Mouse (Mus musculus): ENCODE data around the gene Tnfrsf13b.

The Tnfrsf13b gene

DNA sequence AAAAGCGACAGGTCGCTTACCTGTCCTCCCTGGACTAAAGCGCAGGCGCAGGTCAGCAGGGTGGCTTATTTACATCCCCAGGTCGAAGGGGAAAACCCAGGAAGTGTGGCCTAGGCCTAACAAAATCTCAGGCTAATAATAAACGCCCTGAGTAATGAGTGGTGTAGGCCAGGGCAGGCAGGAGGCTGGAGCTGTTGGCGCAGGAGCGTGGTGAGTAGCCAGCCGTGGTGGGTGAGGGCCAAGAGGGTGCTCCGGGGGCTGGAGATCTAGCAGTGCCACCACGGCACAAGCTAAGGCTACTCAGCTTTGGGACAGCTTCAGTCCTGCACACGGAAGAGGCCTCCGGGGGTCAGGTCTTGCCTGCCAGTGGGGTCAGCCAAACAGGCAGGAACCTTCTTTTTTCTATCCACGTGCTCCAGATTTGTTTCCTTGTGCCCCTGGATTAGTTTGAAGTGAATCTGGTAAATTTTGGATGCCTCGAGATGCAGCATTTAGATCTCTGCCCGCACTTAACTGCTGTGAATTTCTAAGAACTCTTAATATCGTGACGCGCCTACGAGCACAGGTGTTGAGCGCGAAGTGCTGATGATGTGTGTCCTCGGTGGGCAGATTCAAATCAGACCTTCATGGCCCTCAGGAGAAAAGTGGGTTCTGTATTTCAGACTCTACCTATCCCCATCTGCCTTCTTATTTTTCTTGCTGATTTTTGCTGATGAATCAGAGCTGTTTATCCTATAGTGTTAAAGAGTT, at the start of gene Tnfrsf13b:
Gene Tnfrsf13b, plus strand, starts transcription at position 150 of the 750 bp plus-strand sequence.
- no peak for DNase-seq

DNA sequence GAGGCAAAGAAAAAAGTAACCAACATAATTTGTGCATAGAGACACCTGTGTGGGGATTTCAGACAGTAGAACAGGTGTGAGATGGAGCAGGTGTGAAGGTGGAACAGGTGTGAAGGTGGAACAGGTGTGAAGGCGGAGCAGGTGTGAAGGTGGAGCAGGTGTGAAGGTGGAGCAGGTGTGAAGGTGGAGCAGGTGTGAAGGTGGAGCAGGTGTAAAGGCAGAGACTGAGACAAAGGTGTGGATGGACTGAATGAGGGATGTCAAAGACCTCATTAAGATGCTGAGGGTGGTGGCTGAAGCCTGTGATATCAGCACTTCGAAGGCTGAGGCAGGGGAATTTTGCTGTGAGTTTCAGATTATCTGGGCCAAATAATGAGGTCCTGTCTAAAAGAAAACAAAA, 44.9 kb upstream of the Tnfrsf13b start:
- no peak for DNase-seq

DNA sequence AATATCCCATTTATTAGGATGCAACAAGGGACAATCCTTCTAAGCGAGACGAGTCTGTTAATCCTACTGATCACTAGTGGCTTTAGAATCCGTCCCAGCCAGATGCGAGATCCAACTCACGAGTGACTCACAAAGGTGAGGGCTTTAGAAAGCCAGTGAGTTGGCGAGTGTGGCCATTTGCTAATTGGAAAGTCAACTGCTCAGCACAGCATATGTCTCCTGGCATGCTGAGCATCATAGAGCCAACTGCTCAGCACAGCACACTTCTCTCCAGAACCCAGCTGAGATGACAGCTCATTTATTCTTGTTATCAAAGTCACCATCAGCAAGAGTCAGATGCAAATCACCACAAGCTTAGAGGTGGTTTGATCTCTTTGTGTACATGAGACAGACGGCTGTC, 36.4 kb upstream of the Tnfrsf13b start:
- DNase-seq: no peak

DNA sequence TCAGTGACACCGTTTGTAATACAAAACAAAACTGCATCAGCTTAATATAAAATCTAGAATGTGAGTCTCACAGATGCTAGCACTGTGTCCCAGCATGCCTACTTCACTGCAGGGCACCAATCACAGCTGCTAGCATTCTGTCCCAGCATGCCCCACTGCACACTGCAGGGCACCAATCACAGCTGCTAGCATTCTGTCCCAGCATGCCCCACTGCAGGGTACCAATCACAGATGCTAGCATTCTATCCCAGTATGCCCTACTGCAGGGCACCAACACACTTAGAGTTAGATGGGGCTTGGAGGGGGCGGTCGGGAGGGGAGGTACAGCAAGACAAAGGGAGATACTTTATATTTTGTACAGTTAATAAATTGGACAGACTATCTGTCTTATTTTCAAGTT, 35.4 kb upstream of the Tnfrsf13b start:
- no peak for DNase-seq

DNA sequence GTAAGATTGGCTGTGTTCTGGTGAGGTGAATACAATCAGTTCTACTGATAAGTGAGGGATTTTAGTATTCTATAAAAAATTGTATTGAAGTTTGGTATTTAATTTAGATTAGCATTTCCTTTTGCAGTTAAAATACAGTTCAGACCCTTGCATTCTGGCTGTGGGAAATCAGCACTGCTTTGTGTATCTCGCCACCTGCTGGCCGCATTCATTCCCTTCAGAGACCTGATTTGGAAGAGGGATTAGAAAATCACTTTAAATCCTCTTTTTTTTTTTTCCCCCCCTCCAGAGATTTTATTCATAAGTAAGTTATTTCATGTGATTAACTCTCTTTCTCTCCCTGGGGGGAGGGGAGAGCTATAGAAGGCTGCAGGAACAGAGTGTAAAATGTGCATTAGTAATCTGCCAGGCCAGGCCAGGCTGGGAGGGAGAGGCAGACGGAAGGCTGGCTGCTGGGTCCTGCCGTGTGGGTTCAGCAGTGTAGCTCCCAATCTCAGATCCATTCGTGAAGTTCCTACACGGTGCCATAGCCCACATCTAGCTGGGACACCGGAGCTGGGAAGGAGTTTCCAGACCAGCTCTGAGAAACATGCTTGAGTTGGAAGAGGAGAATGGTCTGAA, 34.8 kb upstream of the Tnfrsf13b start:
- peak; percentile 44 for DNase-seq

DNA sequence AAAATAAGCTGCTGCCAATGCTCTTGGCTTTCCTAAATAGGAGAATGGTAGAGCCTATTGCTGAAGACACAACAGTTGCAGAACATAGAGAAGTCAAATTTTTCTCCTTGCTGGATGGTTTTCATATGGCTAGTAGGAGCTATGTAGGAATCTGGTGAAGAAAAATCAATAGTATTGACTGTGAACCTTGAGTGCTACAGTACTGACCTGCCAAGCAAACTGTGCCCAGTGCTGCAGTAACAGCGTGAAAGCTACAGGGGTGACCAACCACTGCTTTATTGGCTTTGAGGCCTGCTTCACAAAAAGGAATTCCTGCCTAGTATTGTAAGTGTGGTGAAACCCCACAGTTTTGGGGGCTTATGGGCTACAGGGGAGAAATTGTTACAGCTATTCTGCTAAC, 28.5 kb upstream of the Tnfrsf13b start:
- DNase-seq: no peak

DNA sequence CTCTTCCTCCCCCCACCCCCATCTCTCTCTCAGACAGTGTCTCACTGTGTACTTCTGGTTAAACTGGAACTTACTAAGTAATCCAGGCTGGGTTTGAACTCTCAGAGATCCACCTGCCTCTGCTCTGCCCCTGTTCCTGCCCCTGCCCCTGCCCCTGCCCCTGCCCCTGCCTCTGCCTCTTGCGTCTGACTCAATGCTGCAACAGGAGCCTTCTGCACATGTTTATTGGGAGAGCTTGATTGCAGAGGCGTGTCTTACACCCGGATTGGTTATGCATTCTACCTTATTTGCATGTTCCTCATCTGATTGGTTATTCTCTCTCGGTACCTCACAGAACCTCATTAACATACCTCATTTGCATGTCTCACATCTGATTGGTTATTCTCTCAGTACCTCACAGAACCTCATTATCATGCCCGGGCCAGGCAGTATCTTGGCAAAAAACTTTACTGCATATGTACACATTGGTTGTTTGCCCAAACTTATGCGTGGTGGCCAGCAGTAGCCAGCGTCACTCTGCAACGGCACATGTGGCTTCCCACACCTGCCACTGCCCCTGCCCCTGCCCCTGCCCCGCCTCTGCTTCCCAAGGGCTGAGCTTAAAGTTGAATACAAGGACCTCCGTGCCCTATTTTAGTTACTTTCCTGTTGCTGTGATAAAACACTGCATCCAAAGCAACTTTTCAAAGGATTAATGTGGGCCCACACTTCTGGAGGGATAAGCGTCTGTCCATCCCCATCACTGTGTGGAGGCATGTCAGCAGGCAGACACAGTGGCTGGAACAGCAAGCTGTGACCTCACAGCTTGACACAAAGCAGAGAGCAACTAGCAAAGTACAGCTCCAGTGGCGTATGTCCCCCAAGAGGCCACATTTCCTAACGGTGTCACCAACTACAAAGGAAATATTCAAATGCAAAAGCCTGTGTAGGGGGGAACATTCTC, 23.9 kb upstream of the Tnfrsf13b start:
- no peak for DNase-seq

DNA sequence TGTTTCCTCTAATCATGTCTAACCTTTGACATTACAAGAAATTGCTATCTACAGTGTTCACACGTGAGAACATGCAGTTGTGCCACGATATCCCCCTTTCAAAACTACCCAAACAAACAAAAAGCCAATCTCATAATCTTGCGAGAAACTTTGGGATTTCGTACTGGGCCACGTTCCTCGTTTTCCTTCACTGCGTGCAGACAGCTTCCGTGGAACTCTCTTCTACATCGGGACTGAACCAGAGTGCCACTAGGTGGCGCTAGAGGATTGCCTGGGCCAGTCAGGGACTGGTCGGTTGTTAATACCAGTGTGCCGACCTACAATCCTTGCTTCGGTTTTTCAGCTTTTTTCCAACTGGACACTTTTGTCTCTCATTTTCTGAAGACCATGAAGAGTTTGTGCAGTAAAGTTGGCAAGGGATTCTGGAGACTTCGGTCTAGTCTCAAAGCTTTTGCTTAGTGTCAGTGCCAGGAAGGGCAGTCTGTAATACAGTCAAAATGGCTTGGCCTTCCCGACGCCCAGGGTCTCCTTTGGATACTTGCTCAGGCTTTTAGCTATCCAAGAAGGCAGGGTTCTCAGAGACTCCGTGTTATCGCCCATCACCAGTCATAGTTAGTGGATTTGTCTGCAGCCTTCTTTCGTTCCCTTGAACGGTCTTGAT, 22.2 kb upstream of the Tnfrsf13b start:
- DNase-seq: peak; percentile 59

DNA sequence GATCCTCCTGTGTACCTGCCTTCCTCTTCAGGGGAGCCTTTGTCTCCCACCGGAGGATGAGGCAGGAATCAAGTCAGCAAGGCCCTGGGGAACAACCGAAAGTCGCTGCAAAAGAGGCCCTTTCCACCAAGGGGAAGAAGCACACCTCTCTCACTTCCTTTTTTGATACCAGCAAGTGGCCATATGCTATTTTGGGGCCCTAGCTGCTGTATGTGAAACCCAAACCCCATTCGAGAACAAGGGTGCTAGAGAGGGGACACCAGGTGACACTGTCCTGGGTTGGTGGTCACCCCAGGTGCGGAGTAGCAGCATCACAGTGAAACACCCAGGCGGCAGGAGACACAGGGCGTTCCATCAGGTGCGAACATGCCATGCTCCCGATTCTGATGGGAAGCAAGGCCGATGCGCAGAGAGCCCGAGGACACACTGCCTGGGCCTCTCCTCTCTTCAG, 17.6 kb upstream of the Tnfrsf13b start:
- no peak for DNase-seq

DNA sequence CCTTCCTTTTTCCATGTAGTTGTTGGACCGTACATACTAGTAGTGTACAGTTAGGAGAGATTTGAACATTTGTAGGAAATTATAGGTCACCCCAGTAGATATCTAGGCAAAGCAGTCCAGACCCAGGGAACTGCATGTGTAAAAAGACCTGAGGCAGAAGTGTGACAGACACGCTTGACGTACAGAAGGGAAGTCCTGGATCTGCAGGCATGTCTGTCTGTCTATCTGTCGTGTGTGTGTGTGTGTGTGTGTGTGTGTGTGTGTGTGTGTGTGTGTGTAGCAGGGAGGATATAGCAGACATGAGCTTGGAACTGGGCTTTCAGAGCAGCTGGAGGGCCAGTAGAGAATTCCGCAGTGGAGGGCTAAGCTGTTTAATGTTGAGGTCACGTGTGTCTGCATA, 16.8 kb upstream of the Tnfrsf13b start:
- DNase-seq: no peak

DNA sequence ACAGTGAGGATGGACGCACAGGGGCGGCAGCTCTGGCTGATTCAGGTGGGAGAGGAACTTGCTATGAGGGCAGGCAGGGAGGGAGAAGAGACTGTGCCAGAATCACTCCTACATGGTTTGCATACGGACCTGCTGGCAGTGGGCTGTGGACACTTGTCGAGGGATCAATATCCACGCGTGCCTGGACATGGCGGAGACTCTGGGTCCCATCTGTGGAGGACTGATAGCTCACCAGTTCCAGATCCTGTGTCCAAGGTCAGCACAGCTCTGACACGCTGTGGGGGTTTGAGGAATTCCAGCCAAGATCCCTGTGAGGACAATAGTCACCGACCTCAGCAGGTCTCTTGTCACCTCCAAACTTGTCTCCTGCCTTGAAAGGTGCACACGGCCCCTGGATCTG, 16.4 kb upstream of the Tnfrsf13b start:
- DNase-seq: no peak

DNA sequence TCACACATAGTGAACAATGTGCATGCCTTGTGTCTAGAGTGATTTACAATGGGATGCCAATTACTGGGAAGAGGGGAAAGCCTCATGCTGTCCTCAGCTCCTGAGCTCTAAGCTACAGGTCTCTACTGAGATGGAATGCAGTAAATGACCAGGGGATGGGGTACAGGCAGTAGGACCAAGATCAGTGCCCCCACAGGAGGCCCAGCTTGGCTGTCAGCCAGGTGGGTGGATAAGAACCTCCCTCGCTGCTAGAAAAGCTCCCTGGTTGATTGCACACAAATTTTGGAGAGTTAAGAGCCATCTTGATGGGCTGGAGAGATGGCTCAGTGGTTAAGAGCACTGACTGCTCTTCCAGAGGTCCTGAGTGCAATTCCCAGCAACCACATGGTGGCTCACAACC, 15.6 kb upstream of the Tnfrsf13b start:
- no peak for DNase-seq

DNA sequence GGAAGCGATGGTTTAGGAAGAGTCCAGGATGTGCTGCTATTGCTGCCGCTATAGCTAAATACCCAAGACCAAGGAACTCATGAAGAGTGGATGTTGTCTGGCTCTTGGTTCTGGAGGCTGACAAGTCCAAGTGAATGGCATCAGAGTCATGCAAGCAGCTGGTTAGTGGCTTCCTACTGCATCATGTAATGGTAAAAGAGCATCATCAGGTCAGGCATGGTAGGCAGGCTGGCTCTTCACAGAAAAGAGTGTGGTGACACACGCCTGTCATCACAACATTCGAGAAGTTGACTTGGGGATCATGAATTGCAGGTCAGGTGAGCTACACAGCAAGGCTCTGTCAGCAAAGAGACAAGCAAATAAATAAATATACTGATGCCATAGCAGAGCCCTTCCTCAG, 15.1 kb upstream of the Tnfrsf13b start:
- no peak for DNase-seq

DNA sequence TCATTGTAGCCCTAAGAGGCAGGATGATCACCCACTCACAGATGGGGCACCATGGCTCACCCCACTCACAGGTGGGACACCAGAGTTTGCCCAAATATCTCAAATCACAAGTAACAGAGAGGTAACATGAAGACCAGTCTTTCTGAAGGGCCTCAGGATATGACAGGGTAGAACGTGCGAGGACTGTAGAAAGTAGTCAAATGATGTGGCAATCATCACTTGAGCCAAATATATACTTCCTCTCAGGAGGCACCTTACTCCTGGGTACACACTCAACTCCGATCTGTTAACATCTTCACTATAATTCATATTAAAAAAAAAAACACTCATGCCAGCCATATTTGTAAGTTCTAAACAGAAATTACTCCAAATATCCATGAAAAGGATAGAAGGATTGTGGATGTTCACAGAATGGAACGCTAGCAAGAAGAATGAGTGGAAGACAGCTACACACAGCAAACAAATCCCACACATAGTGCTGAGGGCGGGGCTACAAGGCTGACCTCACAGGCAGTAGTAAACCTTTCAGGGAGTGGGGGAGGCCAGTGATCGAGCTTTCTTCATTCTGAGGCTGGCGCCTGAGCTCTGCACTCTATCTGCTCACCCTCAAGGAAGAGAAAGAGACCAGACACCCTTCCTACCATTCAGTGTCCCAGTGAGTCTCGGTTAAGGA, 14.1 kb upstream of the Tnfrsf13b start:
- DNase-seq: no peak

DNA sequence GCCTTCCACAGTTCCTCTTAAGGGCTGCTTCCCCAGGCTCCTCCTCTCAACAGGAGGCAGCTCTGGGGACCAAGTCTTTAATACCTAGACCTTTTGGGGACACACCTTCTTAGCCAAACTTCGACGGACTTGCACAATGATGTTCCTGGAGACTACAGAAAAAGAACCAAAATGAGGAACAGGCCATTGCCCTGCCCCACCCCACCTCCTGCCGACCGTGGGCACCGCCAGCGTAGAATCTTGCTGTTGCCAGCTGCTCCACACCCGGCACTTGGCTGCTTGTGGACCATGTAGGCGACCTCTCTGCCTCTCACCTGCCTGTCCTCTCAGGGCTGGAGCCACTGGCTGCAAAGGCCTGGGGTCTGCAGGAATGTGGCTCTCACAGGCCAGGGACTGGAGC, 10.3 kb upstream of the Tnfrsf13b start:
- no peak for DNase-seq

DNA sequence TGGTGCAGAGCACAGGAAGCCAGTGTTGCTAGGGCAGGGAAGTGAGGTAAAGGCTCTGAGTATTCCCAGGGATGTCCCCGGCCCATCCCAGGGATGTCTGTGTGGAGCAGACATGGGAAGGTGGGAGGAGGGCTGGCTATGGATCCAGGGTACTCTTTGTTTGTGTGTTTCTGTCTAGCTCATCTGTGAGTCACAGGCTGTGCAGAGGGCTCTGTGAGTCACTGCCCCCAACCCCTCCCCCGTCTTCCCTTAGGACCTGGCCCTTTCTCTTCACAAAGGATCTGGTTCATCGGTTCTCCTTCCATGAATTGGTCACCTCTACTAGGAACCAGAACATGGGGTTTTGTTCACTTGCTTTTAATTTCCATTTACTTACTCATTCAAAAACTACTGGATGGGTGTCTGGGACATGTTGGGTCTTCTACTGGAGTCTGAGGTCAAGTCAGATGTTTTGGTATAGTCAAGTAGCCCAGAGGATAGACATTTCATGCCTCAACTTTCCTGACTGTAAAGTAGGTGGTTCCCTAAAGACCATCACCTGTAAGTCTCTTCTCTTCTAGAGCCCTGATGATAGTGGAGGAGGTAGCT, 6.5 kb upstream of the Tnfrsf13b start:
- DNase-seq: no peak

DNA sequence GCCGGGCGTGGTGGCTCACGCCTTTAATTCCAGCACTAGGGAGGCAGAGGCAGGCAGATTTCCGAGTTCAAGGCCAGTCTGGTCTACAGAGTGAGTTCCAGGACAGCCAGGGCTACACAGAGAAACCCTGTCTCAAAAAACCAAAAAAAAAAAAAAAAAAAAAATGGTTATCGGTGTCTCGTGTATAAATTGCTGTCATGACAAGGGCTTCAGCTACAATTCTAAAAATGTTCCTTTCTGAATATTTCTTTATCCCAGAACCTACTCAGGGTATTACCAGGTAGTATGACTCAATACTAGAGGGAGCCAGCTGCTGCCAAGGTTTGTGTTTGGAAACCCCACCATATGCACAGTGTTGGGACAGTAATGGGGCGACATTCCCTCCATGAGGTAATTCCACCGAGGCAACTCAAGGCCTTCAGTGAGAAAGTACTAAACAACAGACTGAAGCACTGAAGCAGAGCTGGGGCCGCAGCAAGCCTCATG, 4.2 kb upstream of the Tnfrsf13b start:
- no peak for DNase-seq

DNA sequence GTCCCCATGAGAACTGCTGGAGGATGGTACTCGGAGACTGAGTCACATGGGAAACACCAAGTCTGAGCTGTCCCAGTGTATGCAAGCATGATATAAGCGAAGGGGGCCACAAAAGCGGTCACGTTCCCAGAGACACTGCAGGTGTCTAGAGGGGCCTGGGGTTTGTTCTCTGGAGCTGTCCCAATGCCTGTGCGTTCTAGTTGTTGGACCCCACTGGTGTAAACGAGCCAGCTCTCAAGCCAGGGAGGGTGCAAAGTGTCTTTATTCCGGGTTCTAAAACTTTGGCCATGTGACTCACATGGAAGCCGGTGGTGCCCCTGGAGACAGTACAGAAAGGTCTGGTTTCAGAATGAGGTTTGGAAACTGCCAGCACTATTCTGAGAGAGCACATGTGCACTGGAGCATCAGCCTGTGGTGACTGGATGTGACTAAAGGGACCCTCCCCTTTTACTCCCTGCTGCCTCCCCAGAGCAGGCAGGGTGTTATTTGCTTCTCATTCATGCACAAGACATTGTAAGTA, 3.7 kb upstream of the Tnfrsf13b start:
- DNase-seq: no peak

DNA sequence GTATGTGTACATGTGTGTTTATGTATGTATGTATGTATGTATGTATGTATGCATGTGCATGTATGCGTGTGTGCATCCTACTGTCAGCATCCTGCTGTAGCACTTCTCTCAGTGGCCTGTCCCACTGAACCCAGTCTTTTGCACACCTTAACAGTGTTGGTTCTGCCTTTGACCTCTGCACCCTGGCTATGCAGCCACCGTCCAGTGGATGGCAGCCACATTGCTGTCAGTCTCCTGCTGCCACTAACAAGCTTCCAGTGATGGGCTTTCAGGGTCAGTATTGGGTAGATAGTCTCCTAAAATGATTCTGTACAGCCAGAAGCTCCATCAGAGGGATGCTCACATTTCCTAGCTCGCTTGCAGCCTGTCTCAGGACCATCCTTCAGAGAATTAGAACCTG, 2.7 kb upstream of the Tnfrsf13b start:
- DNase-seq: no peak

DNA sequence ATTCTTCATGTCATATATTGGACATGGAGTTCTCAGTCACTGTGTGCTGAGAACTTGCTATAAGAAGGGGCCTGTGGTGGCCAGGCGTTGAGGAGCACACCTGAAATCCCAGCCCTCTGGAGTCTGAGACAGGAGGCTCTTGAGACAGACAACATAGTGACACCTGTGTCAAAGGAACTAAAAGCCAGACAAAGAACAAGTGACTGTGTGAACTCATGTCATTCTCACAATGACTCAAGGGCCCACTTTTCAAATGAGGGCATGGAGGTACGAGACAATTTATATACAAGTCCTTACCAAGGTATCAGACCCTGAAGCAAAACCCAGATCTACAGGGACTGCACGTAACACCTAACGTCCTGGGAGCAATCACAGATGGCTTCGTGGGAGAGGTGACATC, 585 bp upstream of the Tnfrsf13b start:
- no peak for DNase-seq

DNA sequence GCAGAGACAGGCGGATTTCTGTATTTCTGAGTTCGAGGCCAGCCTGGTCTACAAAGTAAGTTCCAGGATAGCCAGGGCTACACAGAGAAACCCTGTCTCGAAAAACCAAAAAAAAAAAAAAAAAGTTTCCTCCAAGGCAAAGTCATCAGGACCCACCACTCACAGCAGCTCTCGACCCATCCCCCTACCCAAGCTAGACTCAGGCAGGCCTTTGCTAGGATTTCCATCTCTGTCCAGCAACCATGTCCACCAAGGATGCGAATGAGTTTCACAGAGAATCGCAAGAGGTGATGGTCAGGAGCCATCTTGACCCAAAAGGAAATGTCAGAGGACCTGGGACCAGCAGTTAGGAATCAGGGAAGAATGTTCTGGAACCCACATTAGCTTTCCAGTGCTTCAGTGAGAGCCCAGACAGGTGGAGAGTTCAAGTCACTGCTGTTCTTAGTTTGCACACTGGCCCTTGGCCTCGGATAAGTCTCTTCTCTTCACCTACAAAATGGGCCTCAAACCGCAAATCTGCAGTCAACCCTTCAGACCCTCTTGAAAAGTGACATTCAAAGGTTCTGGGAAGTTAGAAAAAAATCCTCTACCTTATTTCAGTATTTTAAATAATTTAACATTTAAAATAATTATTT, 983 bp downstream of the Tnfrsf13b start:
- DNase-seq: no peak

All from kidney, adult 11 months (tissue).